Mouse (Mus musculus): ENCODE measurements around the gene Kat5. TPM values are rescaled to one million over a fixed set of nuclear protein-coding genes. Genes with fewer than 3 reads are reported as not detected.

Gene Kat5
- total and polyA plus RNA-seq, 2 experiments from 2014 or later: 73.9 to 126 TPM

- 93% methylated on average over 8 of the region's 8 CpGs for WGBS
- Histone ChIP-seq H3K4me2 (ENCODE audit: low read depth, low read length, poor library complexity, severe bottlenecking) (no peak overlapping the region), H3K4me1 (ENCODE audit: insufficient read depth, low read length) (peaks cover 9% of the 10 kb centered on the region), H3K9ac (replicated peaks; ENCODE audit: low read length, poor library complexity, severe bottlenecking) (no peak overlapping the region), H3K36me3 (ENCODE audit: insufficient read depth, low read length) (peaks cover 66% of the 10 kb centered on the region), H3K9me3 (ENCODE audit: low read length) (no peaks in the 10 kb centered on the region), H3K27ac (ENCODE audit: low read depth, low read length) (no peak overlapping the region), H3K27me3 (ENCODE audit: insufficient read depth, low read length) (no peaks in the 10 kb centered on the region), H3K4me3 (ENCODE audit: low read depth, low read length) (no peak overlapping the region)
- DNase-seq (ENCODE audit: low spot score) (no peak), ATAC-seq (ENCODE audit: low FRiP score) (no peak)
- no peak for TF ChIP-seq CTCF (IDR thresholded peaks at IDR 0.05)
Measured at GRCm38 (mm10) chr19:5641641-5642040, 31.6 kb upstream of the Kat5 start.

- Histone ChIP-seq H3K36me3 (ENCODE audit: insufficient read depth, low read length) (peaks cover 60% of the 10 kb centered on the region), H3K27me3 (ENCODE audit: insufficient read depth, low read length) (no peaks in the 10 kb centered on the region), H3K9ac (replicated peaks; ENCODE audit: low read length, poor library complexity, severe bottlenecking) (no peak overlapping the region), H3K4me1 (ENCODE audit: insufficient read depth, low read length) (peaks cover 9% of the 10 kb centered on the region), H3K27ac (ENCODE audit: low read depth, low read length) (no peak overlapping the region), H3K4me3 (ENCODE audit: low read depth, low read length) (no peak overlapping the region), H3K9me3 (ENCODE audit: low read length) (no peaks in the 10 kb centered on the region), H3K4me2 (ENCODE audit: low read depth, low read length, poor library complexity, severe bottlenecking) (no peak overlapping the region)
- TF ChIP-seq CTCF (IDR thresholded peaks at IDR 0.05): no peak
- ATAC-seq (ENCODE audit: low FRiP score): no peak
- 94% methylated on average over 17 of the region's 17 CpGs for WGBS
- DNase-seq (ENCODE audit: low spot score): no peak
Measured at GRCm38 (mm10) chr19:5641021-5641420, 31.0 kb upstream of the Kat5 start.

- Histone ChIP-seq H3K4me1 (ENCODE audit: insufficient read depth, low read length) (peaks cover 9% of the 10 kb centered on the region), H3K9me3 (ENCODE audit: low read length) (no peaks in the 10 kb centered on the region), H3K4me2 (ENCODE audit: low read depth, low read length, poor library complexity, severe bottlenecking) (no peak overlapping the region), H3K4me3 (ENCODE audit: low read depth, low read length) (no peak overlapping the region), H3K9ac (replicated peaks; ENCODE audit: low read length, poor library complexity, severe bottlenecking) (0 out of 2 replicates have a peak overlapping the region, but pooled peaks have one; percentile 4), H3K27ac (ENCODE audit: low read depth, low read length) (no peak overlapping the region), H3K36me3 (ENCODE audit: insufficient read depth, low read length) (peaks cover 54% of the 10 kb centered on the region), H3K27me3 (ENCODE audit: insufficient read depth, low read length) (no peaks in the 10 kb centered on the region)
- DNase-seq (ENCODE audit: low spot score) (no peak), ATAC-seq (ENCODE audit: low FRiP score) (no peak)
- no peak for TF ChIP-seq CTCF (IDR thresholded peaks at IDR 0.05)
- 72% methylated on average over 9 of the region's 9 CpGs for WGBS
Measured at GRCm38 (mm10) chr19:5640339-5640738, 30.3 kb upstream of the Kat5 start.

GRCm38 (mm10) chr19:5638416-5639005 lies 28.5 kb upstream of the Kat5 start:
- Histone ChIP-seq H3K9me3 (ENCODE audit: low read length) (no peaks in the 10 kb centered on the region), H3K9ac (replicated peaks; ENCODE audit: low read length, poor library complexity, severe bottlenecking) (peak overlapping the region; percentile 96), H3K4me3 (ENCODE audit: low read depth, low read length) (peak overlapping the region; percentile 79), H3K4me2 (ENCODE audit: low read depth, low read length, poor library complexity, severe bottlenecking) (peak overlapping the region; percentile 90), H3K36me3 (ENCODE audit: insufficient read depth, low read length) (peaks cover 43% of the 10 kb centered on the region), H3K27me3 (ENCODE audit: insufficient read depth, low read length) (no peaks in the 10 kb centered on the region), H3K27ac (ENCODE audit: low read depth, low read length) (no peak overlapping the region), H3K4me1 (ENCODE audit: insufficient read depth, low read length) (peaks cover 9% of the 10 kb centered on the region)
- no peak for TF ChIP-seq CTCF (IDR thresholded peaks at IDR 0.05)
- WGBS: 92% methylated on average over 18 of the region's 18 CpGs
- DNase-seq (ENCODE audit: low spot score): no peak
- ATAC-seq (ENCODE audit: low FRiP score): no peak

GRCm38 (mm10) chr19:5637069-5638047 lies 27.3 kb upstream of the Kat5 start, which contains the start of gene Rela:
Gene Rela (plus strand): TSS chr19:5637483.
- peaks cover 34% of the 10 kb centered on the region for H3K36me3 ChIP-seq (ENCODE audit: insufficient read depth, low read length)

More at GRCm38 (mm10) chr19:5637069-5638047, 27.3 kb upstream of the Kat5 start, which contains the start of gene Rela:
- WGBS: under 1% methylated on average over 54 of the region's 109 CpGs
- H3K4me3 ChIP-seq (ENCODE audit: low read depth, low read length): peak within 1 kb of the TSS; percentile 79
- no peak for TF ChIP-seq CTCF (IDR thresholded peaks at IDR 0.05)
- no peaks in the 10 kb centered on the region for H3K9me3 ChIP-seq (ENCODE audit: low read length)
- DNase-seq (ENCODE audit: low spot score): peak; percentile 89
- ATAC-seq (ENCODE audit: low FRiP score): peak; percentile 88
- no peaks in the 10 kb centered on the region for H3K27me3 ChIP-seq (ENCODE audit: insufficient read depth, low read length)
- H3K4me1 ChIP-seq (ENCODE audit: insufficient read depth, low read length): peaks cover 9% of the 10 kb centered on the region
- peak within 1 kb of the TSS; percentile 96 for H3K9ac ChIP-seq (replicated peaks; ENCODE audit: low read length, poor library complexity, severe bottlenecking)
- H3K4me2 ChIP-seq (ENCODE audit: low read depth, low read length, poor library complexity, severe bottlenecking): peak within 1 kb of the TSS; percentile 90
- H3K27ac ChIP-seq (ENCODE audit: low read depth, low read length): peak within 1 kb of the TSS; percentile 95

All from midbrain, postnatal 0 days (tissue).